Mouse (Mus musculus) layer of hippocampus, postnatal 10 days (tissue): ENCODE measurements around the gene Apol8. TPM values are rescaled to one million over a fixed set of nuclear protein-coding genes. Genes with fewer than 3 reads are reported as not detected.

Experiments
- DNase-seq, 2 experiments: peaks; one replicate each; pipeline ENCODE4 v3.0.0; 2021; ENCODE audit warnings: low spot score in 2 of 2
- long read RNA-seq: library from polyadenylated mRNA; stranded (forward); transcript quantifications from one replicate; pipeline ENCODE4 v2.0.0, GENCODE M21; 2023
- total RNA-seq, 2 experiments: library from RNA; stranded (reverse); gene quantifications; 2 replicates each; pipeline ENCODE4 v1.2.3; 2021

Apol8 gene
- total RNA-seq = 1 to 10 TPM; 1.4 to 1.8 TPM
- long read RNA-seq = 0 reads

DNA sequence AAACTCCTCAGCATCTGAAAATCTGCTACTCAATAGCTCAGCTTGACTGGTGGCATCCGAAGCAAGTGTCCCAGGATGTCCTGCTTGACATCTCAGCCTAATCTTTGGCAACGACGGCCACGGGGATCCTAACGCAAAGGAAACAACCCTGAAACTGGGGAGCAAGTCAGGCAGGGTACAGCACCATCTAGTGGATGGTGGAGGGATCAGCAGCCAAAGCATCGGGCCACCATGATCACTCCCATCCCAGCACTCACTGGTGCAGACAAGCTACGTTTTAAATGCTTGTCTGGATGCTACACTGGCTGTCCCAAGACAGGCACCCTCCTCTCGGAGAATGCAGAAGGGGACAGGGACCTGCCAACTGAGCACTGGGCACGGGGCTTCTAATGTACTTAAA lies at the start of gene Apol8:
Apol8 (minus strand) TSS at position 156 of the 400 bp plus-strand sequence.
- DNase-seq = peak; percentile 60 to 70

DNA sequence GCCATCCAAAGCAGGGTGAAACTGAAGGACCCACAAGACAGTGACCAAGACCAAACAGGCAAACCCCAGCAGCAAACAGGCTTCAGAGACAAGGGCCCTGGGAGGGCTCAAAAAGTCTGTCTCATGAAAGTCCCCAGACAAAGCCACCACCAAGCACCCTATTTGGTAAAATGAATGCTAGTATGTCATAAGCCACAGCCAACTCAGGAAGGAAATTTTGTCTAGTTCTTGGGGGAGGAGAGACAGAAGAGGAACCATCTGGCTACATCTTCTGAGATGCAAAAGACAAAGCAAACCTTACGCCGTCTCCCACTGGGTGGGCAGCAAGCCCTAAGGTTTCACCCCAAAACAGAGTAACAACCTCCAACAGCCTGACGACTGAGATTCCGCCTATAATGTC lies 48.9 kb upstream of the Apol8 start:
- DNase-seq = no peak

GRCm38 (mm10) chr15:77804949-77805348 lies 48.1 kb upstream of the Apol8 start:
- DNase-seq = no peak

DNA sequence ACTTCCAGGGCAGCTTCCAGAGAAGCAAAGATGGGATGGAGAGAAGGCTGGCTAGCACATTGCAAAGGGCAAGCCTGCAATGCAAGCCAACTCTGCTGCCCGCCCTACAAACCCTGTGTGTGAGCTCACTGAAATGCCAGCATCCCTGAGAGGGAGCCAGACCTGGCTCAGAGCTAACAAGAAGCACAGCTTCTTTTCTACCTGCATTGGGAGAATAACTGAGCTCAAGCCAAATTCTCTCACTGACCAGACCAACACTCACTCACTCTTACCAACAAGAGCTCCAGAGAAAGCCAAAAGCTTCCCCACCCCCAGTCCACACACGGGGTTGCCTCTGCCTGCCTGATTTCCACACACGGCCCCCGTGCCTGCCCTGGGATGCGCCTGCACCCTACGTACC lies 47.7 kb upstream of the Apol8 start:
- DNase-seq = no peak

DNA sequence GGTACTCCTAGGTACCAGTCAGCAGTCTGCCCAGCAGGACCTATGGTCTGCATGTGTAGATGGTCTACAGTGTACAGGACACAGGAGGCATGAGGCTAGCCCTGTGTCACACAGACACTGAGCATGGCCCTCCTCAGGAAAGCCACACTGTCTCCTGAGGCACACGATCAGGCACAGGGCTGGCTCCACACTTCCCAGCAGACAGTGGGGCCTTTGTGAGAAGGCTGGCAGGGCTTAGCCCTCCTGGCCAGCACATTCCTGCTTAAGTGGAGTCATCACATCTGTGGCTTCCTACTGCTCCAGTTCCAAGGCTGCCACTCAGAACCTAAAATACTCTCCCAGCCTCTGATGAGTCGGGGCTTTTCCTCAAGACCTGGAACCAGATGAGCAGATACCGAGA lies 46.9 kb upstream of the Apol8 start:
- no peak for DNase-seq

DNA sequence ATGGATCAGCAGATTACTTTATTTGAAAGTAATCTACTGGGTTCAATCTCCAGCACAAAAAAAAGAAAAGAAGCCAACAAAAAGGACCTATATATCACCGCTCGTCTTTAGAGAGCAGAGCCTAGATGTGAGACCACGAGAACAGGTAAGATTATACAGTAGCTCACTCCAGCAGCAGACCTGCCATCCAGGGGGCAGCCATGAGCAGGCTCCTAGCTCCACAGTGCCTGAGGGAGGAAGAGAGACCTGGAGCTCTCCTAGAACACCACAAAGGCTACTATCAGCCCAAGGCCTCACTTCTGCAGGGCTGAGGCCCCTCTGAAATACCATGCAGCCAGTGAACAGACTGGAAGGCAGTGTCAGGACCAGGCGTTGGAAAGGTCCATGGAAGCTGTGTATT lies 46.2 kb upstream of the Apol8 start:
- no peak for DNase-seq

DNA sequence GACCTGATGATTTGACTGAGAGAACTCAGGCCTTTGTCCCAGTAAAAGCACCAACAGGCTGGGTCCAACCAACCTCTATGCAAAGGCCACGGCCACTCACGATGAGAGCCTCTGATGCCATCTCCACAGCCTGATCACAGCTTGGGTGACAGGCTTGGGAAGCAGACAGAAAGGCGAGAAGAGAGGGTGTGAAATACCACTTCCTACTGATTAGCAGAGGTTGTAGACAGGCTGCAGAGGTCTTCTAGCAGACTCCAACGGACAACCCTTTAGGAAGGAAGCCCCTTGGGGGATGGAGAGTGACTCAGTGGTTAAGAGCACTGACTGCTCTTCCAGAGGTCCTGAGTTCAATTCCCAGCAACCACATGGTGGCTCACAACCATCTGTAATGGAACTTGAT lies 44.4 kb upstream of the Apol8 start:
- no peak for DNase-seq

- DNase-seq = no peak
Measured at GRCm38 (mm10) chr15:77800511-77800910, 43.7 kb upstream of the Apol8 start.

- DNase-seq = no peak
Measured at GRCm38 (mm10) chr15:77799491-77800474, 43.0 kb upstream of the Apol8 start.

DNA sequence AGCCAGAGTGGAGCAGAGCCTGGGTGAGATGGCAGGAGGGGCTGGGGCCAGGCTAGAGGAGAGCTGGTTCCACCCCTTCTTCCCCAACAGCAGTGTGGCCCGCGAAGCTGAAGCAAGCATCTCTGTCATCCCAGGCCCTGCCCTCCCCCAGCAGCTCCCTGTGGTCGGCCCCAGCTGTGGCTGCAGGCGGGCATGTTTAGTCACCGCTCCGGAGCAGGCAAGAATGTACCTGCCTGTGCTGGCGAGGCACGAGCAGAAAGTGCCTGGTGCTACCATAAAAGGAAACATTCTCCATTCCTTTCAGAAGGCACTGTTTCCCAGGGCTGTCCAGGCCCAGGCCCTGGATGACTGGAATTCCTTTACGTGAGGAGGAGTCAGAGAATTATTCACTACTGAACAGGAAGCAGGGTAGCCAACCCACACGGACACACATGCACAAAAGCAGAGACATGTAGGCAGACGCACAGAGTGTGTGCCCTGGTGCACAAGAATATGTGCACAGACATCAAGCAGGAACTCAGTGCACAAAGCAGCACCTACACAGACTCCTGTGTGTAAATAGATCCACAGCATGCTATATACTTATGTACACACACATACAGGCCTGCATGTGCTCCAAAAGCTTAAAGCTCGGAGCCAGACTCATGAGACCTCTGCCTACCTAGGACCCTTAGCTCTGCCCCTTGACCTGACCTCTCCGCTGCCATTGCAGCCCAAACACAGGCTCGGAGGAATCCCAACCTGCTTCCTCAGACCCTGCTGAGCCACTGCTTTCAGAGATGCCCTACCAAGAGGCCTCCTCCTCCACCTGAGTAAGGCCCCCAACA lies 42.1 kb upstream of the Apol8 start:
- DNase-seq = no peak

DNA sequence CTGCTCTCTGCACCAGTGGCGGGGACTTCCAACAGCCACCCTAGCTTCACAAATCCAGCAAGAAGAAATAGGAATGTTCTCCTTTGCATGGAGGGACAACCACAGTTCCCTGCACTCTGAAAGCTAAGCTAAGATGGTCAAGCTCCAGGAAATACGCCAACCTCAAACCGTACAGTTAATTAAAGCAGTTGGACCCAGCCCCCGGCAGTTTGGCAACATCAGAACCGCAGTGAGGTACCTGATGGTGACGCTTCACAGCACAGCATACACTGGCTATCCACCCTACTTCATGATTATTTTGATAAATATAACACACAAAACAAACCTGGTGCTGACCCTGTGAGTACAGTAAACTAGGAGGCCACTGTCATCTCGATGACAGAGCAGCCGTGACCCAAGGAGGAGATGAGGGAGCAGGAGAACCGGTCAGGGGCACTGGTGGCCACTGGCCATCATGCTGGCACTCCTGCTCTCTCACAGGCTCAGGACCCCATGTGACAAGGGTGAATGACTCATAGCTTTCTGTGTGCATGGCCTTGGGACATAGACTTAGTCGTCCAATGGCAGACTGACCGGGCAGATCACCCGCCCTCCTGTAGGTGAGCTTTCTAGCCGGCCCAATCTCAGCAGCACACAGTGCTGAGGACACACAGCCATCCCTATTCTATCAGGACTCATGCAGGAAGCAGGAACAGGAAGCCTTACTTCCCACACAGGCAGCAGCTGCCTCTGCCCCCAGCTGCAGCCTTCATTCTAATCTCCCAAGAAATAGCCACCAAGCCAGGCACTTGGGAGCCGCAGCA lies 41.0 kb upstream of the Apol8 start:
- DNase-seq = no peak

GRCm38 (mm10) chr15:77796409-77797035 lies 39.7 kb upstream of the Apol8 start:
- no peak for DNase-seq

GRCm38 (mm10) chr15:77794908-77795356 lies 38.1 kb upstream of the Apol8 start:
- DNase-seq = no peak

GRCm38 (mm10) chr15:77794138-77794907 lies 37.5 kb upstream of the Apol8 start:
- no peak for DNase-seq

DNA sequence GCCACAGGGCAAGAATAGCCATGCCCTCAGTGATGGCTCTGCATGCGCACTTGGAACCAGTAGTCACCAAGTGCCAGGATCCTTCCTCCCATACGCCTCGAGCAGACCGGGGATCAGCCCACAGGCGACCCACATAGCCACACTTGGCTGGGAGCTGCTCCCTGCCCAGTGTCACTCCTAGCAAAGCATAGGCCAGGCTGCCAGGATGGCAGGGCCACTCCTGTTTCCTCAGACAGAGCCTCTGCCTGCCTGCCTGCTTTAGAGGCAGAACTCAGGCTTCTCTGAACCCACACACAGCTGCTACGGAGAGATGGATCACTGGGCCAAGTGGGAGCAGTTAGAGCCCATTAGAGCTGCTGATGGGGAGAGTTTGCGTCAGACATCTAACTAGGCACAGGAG lies 36.8 kb upstream of the Apol8 start:
- DNase-seq = peak in 1 of 2 experiments; percentile 41

- no peak for DNase-seq
Measured at GRCm38 (mm10) chr15:77793094-77793493, 36.3 kb upstream of the Apol8 start.

- no peak for DNase-seq
Measured at GRCm38 (mm10) chr15:77792056-77792455, 35.3 kb upstream of the Apol8 start.

DNA sequence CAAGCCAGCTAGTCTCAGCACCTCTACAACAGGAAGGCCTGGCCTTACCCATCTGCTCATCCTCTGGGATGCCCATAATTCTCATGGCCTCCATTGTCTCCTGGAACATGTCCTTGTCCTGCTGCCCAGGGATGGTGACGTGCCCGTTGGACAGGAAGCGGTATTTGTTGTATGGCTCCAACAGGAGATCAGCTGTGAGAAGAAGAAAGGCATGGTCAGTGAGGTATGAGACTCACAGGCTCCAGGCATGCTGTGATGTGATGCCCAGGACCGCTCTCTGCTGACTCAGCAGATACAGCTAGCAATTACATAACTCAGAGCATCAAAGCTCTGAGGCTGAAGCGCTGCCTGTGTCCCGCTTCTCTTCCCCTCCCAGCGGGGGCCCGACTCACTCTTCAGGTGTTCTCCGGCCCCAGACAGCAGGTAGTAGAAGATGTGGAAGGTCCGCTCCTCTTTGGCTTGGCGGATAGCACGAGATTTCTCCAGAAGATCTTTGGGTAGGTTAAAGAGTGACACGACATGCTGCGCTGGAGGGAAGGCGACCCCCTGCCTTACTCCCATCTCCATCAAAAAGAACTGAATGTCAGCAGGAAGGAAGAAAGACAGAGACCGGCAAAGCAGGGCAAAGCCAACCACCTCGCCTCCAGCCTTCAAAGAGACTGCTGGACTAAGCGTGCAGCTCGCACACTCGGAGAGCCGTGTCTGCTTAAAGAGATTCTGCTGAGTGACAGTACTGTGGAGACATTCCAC lies 34.0 kb upstream of the Apol8 start:
- no peak for DNase-seq

- no peak for DNase-seq
Measured at GRCm38 (mm10) chr15:77789186-77789585, 32.4 kb upstream of the Apol8 start.
